Mouse (Mus musculus) left cerebral cortex, postnatal 4 days (tissue): ENCODE results near the gene Fbln2. TPM values are rescaled to one million over a fixed set of nuclear protein-coding genes. Genes with fewer than 3 reads are reported as not detected.

ENCODE experiments used
- DNase-seq: peaks from one replicate; pipeline ENCODE4 v3.0.0-alpha.2; 2022
- intact Hi-C: fragments of 180-260 bp; cut with DNase I; formaldehyde crosslinking; loops from one replicate; pipeline ENCODE4 v1.15.1; 2025
- total RNA-seq, 2 experiments: library from RNA; stranded (reverse); gene quantifications; 2 replicates each; pipeline ENCODE4 v1.2.3; 2021

Fbln2 gene
- total RNA-seq, 2 experiments from 2014 or later = 15.3 to 17.5 TPM

- peak; percentile 75 for DNase-seq
- intact Hi-C loops = no loop called here
Observed at GRCm38 (mm10) chr6:91266647-91267046, 54.4 kb downstream of the Fbln2 start.

GRCm38 (mm10) chr6:91268318-91268717 is 56.1 kb downstream of the Fbln2 start:
- intact Hi-C loops = no loop called here
- DNase-seq = no peak

GRCm38 (mm10) chr6:91277549-91277948 is 65.3 kb downstream of the Fbln2 start:
- intact Hi-C loops = no loop called here

DNA sequence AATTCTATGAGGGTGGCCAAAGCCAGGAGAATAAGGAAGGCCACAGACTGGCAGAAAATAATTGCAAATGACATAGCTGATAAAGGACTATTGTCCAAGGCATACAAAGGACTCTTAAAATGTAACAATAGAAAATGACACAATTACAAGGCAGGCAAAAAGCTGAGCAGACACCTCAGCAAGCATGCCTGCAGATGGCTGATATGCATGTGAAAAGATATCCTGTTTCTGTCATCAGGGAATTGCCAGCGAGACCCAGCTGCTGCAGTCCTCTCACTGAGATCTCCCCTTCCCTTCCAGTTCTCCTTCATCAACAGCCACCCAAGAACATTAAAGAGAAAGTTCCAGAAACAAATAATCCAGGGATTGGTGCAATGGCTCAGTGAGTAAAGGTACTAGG is 66.0 kb downstream of the Fbln2 start:
- intact Hi-C loops = loop anchor here (2.0 kb wide), 1 partner anchor 114 kb away; no protein-coding TSS in a partner anchor
- DNase-seq = no peak

More at GRCm38 (mm10) chr6:91277549-91277948, 65.3 kb downstream of the Fbln2 start:
- DNase-seq = peak; percentile 72

DNA sequence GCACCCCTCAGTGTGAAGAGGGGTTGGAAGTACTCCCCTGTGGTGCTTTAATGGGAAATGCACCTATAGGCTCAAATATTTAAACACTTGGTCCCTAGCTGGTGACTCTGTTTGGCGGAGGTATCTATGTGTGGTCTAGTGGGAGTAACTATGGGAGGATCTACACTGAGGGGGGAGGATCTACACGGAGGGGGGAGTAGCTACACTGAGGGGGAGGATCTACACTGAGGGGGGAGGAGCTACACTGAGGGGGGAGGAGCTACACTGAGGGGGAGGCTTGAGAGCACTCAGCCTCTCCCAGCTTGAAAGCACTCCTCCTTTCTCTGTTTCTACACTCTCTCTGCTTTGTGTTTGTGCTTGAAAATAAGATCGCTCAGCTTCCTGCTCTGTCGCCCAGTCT is 67.2 kb downstream of the Fbln2 start:
- intact Hi-C loops = loop anchor here (2.0 kb wide), 1 partner anchor 115 kb away; no protein-coding TSS in a partner anchor
- DNase-seq = no peak

DNA sequence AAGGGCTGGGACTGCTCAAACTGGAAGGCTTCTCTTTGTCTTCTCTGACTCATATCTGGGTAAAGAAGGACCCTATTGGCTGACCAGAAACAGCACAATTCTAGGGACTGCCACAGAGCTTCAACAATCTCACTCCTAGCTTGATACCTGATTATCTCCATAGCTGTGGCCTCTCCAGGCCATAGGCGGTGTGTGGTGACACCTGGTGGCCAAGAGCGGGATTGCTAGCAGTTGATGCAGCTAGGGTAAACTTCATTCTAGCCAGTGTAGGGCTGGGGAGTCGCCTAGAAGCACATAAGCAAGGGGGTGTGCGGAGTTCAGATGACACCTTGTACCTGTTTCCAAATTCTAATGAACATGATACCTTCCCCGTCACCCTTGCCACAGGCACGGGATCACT is 69.0 kb downstream of the Fbln2 start:
- intact Hi-C loops = loop anchor here (10.0 kb wide), 1 partner anchor 466 kb away; no protein-coding TSS in a partner anchor
- DNase-seq = peak; percentile 93

GRCm38 (mm10) chr6:91281747-91282146 is 69.5 kb downstream of the Fbln2 start:
- intact Hi-C loops = loop anchor here (10.0 kb wide), 1 partner anchor 467 kb away; no protein-coding TSS in a partner anchor
- no peak for DNase-seq

- DNase-seq = no peak
- intact Hi-C loops = loop anchor here (10.0 kb wide), 1 partner anchor 468 kb away; no protein-coding TSS in a partner anchor
Observed at GRCm38 (mm10) chr6:91283031-91283430, 70.8 kb downstream of the Fbln2 start.

DNA sequence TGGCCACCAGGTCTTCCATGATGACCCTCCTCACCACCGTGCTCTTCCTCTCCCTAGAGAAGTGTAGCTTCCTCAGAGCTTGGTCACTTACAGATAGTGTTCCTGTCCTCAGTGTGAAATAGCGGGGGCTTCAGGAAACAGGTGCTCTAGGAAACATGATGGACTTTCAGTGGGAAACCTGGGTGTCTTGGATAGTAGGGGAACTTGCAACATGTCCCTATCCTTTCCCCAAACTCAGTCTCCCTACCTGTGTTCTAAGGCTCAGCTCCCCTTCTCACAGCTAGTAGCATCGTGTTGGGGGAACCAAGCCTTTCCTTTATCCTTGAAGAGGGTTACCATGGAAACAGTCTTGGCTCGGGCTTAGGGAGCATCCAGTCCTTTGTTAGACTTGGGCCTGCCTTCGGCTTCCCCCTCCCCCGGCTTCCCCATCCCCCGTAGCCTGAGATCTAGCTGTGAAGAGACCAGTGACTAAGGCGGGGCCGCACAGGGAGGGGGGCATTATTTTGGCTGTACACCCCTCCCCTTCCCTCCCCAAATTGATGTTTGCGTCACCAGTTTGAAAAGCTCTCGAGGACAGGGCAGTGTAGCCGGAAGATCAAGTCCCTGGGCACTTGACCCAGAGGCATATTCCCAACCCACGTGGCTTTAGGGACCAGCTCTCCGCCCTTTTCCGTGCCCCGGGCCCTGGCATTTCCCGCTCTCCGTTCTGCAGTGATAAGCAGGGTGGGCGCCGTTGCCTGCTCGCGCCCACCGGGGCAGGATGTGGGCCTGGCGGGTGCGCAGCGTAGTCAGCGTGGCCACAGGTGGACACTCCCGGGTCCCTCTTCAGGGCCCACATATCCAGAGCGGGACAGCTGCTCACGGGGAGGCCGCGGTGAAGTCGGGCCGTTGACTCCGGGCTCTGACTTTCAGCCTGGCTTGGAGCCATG is 72.5 kb downstream of the Fbln2 start:
- peak; percentile 70 for DNase-seq

GRCm38 (mm10) chr6:91285450-91285790 is 73.2 kb downstream of the Fbln2 start:
- intact Hi-C loops = loop anchor here (10.0 kb wide), 1 partner anchor 471 kb away; no protein-coding TSS in a partner anchor
- DNase-seq = peak; percentile 92

More for the DNA sequence above, 72.5 kb downstream of the Fbln2 start:
- intact Hi-C loops = loop anchor here (10.0 kb wide), 1 partner anchor 470 kb away; no protein-coding TSS in a partner anchor

DNA sequence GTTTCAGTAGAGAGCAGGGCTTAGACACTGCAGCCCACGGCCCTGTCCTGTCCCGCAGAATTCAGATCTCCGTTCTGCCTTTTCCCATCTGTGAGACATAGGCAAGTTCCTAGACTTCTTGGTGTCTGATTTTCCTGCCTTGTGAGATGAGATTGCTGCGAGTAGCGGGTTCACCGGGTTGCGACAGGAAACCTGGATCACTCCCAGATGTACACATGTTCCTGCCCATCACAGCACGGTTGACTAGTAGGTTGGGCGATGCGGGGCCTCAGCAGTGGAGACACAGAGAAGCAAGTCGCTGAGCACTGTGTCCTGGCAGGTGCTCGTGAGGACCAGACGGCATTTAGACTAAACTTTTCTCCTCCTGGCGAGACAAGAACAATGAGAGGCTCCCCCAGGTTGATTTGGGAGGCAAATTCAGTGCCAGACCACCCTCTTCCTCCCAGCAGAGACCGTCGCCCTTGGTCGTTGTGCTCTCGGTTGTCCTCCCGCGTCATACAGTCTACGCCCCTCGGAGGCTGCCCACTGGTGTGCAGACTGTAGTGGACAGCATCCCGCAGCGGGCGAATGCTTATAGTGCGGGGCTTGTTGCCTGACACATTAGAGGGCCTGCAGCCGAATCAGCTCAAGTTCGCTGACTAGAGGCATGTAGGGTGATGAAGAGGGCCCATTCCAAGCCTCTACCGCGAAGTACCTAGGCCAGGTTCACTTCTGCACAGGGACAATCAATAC is 73.7 kb downstream of the Fbln2 start:
- intact Hi-C loops = loop anchor here (1.0 to 10.0 kb wide), 2 partner anchors 126 to 471 kb away; no protein-coding TSS in a partner anchor
- DNase-seq = no peak

DNA sequence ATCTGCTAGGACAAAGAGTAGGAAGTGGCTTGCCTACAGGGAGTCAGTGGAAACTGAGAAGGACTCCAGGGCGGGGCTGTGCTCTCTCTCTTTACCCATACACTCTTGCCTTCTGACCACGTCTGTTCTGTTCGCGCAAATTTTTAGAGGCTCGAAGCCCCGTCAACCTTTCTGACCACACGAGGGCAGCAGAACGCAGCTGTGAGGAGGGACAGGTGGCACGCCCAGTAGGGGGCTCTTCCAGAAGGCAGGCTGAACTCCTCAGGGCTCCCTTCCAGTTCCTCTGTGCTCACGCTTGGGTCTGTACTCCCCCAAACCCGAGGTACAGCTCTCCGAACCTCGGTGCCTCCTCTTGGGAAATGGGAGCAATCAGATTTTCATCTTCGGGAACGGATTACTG is 74.4 kb downstream of the Fbln2 start:
- DNase-seq = peak; percentile 92
- intact Hi-C loops = loop anchor here (1.0 to 10.0 kb wide), 2 partner anchors 126 to 472 kb away; no protein-coding TSS in a partner anchor

GRCm38 (mm10) chr6:91287148-91287547 is 74.9 kb downstream of the Fbln2 start:
- intact Hi-C loops = loop anchor here (10.0 kb wide), 1 partner anchor 472 kb away; no protein-coding TSS in a partner anchor
- DNase-seq = no peak

DNA sequence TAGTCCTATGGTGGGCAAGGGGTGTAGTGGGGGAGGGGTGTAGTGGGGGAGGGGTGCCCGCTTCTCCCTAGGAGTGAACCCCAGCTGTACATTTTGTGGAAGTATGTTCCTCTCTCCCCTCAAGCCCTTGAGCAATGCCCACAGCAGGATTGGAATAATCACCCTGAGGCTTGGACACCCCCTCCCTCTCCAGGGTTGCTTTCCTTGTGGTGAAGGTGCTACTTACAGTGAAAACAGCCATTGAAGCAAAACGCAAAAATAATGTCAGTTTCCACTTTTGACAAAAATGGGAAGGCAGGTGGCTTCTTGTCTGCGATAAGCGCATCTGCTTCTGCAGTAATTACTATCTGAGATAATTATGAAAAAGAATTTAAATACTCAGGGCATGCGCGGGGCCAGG is 75.4 kb downstream of the Fbln2 start:
- intact Hi-C loops = loop anchor here (10.0 kb wide), 1 partner anchor 473 kb away; no protein-coding TSS in a partner anchor
- no peak for DNase-seq

DNA sequence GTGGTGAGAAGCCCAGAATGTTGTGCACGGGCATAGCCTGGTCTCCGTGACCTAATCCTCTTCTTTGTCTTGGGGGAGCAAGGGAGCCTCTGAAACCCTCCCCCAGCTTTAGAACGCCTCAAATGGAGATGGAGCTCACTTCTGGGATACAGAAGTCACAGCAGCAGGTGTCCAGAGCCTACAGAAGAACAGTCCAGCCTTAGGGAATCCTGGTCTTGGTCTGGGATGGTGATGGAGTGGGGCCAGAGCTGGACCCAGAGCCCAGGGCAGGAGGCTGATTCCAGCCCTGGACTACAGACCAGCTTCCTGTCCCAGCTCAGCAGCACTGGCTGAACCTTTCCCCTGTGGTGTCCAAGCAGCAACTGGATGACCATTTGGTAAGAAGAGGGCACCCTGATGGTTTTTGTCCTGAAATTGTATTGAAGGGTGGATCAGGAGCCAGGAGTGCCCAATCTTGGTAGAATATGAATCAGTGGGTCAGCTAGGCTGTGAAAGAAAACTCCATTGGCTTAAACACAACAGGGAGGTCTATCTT is 76.1 kb downstream of the Fbln2 start:
- no peak for DNase-seq
- intact Hi-C loops = loop anchor here (10.0 kb wide), 1 partner anchor 474 kb away; no protein-coding TSS in a partner anchor

GRCm38 (mm10) chr6:91288961-91289360 is 76.7 kb downstream of the Fbln2 start:
- no peak for DNase-seq
- intact Hi-C loops = loop anchor here (10.0 kb wide), 1 partner anchor 474 kb away; no protein-coding TSS in a partner anchor

- intact Hi-C loops = no loop called here
- peak; percentile 66 for DNase-seq
Observed at GRCm38 (mm10) chr6:91290937-91291336, 78.7 kb downstream of the Fbln2 start.

- intact Hi-C loops = no loop called here
Observed at GRCm38 (mm10) chr6:91295431-91295830, 83.2 kb downstream of the Fbln2 start.

GRCm38 (mm10) chr6:91298828-91299227 is 86.6 kb downstream of the Fbln2 start:
- DNase-seq = no peak
- intact Hi-C loops = no loop called here

More at GRCm38 (mm10) chr6:91295431-91295830, 83.2 kb downstream of the Fbln2 start:
- DNase-seq = no peak

DNA sequence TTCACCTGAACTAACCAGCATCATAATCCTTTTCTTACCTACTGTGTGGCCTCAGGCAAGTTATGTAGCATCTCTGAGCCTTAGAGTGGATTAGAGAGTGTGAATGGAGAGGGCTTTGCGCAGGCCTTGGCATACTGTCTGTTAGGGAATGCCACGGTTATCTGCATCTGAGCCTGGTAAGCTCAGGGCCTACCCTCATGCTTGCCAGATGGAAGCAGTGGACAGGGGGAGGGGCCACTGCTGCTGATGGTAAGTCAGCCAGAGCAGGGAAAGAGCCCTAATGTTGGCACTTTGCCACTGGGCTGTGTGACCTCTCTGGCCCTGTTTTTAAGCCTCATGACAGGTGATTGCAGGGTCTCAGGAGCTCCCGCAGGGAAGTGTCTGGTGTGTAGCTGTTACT is 87.8 kb downstream of the Fbln2 start:
- peak; percentile 38 for DNase-seq
- intact Hi-C loops = no loop called here
